Mouse (Mus musculus): ENCODE results near the gene Rprd1b. TPM values are rescaled to one million over a fixed set of nuclear protein-coding genes. Genes with fewer than 3 reads are reported as not detected.
"Not testable (repeated sequence)": the region's sequence is repeated elsewhere in the genome, so short reads cannot be mapped to it uniquely, and the experiment has no call there.

Gene Rprd1b
- total RNA-seq, 2 experiments from 2014 or later = 28.6 to 35.3 TPM

DNA sequence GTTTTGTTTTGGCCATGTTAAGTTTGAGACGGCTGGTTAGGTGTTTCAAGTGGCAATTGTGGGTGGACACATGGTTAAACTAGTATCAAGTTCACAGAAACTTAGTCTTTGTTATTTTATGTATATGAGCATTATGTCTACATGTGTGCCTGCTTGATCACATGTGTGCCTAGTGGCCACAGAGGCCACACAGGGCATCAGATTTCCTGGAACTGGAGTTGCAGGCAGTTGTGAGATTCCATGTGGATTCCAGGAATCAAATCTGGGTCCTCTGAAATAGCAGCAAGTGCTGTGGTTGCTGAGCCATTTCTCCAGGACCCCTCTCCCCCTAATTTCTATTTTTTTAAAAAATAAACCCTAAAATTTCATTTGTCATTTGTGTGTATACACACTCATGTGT is 11.4 kb downstream of the Rprd1b start:
- no peak for DNase-seq (ENCODE audit: low spot score in 2 of 2)

DNA sequence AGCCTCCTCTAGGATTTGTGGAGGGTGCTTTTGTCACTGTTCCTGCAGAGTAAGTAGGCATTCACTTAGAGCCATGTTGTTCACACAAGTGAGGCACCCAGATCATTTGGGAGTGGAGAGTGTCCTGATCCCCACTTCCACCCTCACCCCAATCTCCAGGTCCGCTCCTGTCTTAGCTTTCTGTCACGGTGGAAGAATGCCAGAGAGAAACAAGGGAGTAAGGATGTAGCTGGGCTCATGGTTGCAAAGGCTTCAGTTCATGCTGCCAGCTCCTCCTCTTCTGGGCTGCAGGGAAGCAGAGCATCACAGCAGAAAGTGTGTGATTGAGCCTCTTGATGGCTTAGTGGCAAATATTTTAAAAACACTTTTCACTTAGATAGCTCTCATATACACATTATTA is 12.1 kb downstream of the Rprd1b start:
- DNase-seq (ENCODE audit: low spot score in 2 of 2) = no peak

DNA sequence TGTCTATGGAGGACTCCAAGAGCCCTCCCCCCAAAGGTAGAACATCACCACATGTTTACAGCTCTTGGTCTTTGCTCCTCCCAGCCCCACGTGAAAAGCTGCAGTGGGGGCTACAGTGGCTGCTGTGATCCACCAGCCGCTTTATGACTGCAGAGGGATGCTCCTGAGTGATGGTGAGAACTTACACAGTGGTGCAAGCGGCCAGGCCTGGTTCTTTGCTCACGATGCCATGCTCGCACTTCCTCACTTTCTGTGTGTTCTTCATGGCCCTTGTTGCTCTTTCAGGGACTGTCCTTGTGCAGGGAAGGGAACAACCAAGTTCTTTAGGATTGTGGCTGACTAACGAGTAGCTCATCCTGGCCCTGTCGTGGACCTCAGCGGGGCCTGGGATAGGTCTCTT is 15.2 kb downstream of the Rprd1b start:
- DNase-seq (ENCODE audit: low spot score in 2 of 2) = no peak

DNA sequence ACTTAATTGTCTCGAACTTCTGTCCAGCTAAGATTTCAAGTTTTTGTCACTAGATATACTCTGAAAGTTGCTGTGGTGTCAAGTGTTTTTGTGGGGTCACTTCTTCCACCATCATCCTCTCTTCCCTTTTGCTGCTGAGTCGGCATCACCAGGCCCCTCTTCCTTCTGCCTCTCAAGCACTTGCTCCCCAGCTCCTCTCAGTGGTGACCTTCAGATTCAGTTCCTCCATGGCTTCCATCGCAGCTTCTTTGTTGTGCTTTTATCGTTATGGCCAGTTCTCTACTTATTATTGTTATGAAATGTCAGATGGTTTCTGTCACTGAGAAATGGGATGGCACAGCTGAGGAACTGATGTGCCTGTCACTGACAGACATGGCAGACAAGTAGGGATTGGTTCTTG is 17.9 kb downstream of the Rprd1b start:
- DNase-seq (ENCODE audit: low spot score in 2 of 2) = no peak

DNA sequence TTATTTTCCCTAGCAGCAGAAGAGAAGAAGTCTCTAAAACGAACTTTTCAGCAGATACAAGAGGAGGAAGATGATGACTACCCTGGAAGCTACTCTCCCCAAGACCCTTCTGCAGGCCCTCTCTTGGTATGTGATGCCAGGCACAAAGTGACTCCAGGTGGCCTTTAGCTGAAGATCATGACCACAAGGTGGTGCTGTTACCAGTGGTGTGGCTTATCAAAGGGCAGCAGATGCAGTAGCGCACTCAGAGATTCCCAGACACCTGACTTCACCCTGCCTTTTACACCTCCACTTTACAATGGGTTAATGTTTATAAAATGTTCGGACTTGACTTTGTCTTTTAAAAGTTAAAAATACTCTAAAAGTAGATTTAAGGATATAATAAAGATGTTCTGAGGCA is 19.6 kb downstream of the Rprd1b start:
- peak; percentile 30 to 40 for DNase-seq (ENCODE audit: low spot score in 2 of 2)

DNA sequence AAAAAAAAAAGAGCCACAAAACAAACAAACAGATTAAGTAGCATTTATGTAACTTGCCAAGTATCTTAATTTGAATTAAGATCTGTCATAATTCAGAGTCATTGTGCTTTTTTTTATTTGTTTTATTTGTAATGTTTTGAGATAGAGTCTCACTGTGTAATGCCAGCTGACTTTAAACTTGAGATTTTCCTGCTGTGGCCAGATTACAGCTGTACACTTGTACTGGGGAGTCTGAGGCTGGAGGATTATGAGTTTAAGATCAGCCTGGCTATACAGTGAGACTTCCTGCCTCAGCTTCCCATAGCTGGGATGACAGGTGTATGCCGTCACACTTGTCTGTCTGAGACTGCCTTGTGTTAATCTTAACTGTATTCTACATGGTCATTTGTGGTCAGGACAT is 20.4 kb downstream of the Rprd1b start:
- no peak for DNase-seq (ENCODE audit: low spot score in 2 of 2)

DNA sequence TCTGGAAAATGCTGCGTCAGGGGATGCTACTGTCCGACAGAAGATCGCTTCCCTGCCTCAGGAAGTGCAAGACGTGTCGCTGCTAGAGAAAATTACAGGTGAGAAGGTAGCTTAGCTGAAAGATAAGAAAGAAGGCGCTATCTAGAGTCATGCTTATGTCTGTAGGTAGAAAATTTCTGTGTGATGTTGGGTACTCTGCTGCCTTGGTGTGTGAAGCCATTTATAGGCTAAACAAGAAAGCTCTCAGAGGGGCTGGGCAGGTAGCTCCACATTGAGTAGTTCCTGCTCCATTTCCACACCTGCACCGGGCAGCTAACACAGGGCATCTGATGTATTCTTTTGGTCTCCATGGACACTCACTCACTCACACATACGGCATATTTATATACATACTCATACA is 21.8 kb downstream of the Rprd1b start:
- no peak for DNase-seq (ENCODE audit: low spot score in 2 of 2)

DNA sequence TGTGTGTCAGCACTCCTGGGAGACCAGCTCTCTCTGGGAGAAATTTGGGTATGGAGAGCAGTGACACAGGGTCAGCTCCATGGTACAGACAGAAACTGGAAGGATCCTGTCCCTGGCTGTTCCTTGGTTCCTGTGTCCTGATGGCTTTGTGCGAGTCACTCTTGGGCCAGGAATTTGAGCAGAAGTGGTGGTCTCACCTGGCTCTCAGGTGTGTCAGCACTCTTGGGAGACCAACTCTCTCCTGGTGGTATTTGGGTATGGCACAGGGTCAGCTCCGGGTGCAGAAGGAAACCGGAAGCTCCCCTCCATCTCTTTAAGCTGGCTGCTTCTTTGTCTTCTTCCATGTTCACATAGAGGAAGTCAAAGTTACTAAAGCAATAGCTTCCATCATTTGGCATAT is 26.3 kb downstream of the Rprd1b start:
- no peak for DNase-seq (ENCODE audit: low spot score in 2 of 2)

DNA sequence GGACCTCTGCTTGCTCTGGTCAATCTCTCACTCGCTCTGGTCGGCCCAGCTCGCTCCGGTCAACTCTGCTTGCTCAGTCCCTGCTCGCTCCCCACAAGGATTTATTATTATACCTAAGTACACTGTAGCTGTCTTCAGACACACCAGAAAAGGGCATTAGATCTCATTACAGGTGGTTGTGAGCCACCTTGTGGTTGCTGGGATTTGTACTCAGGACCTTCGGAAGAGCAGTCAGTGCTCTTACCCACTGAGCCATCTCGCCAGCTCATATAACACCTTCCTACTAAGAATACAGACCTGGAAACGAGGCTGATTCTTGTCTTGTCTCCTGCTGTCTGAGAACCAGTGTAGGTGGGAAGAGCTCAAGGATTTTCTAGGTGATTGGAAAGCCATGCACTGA is 27.1 kb downstream of the Rprd1b start:
- DNase-seq (ENCODE audit: low spot score in 2 of 2) = not testable (repeated sequence)

DNA sequence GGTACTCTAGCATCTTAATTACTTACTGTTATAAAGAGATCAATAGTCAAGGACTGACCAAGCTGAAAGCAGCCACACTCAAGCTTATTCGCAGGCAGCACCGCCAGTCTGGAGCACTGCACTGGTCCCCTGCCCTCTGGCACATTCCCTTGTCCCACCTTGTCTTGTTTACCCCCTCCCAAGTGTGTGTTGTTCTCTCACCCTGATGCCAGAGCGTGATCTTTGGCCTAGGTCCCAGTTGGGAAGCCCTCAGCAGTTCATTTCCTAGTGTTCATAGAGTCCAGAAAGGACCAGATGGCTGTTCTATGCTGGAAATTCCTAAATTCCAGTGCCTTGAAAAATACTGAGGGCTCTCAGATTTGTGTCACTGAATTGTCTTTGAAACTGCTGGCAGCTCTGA is 28.7 kb downstream of the Rprd1b start:
- DNase-seq (ENCODE audit: low spot score in 2 of 2) = no peak

DNA sequence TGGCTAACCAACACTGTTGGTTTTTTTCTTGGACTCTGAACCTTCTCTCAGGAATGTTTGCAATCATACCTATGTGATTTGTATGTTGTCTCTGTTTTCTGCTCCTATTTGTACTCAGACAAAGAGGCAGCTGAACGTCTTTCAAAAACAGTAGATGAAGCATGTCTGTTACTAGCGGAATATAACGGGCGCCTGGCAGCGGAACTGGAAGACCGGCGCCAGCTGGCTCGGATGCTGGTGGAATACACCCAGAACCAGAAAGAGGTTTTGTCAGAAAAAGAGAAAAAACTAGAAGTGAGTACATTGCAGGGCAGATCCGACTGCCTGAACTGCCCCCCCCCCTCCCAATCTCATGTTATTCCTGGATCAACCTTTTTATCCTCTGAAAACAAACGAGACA is 30.2 kb downstream of the Rprd1b start:
- DNase-seq (ENCODE audit: low spot score in 2 of 2) = no peak

DNA sequence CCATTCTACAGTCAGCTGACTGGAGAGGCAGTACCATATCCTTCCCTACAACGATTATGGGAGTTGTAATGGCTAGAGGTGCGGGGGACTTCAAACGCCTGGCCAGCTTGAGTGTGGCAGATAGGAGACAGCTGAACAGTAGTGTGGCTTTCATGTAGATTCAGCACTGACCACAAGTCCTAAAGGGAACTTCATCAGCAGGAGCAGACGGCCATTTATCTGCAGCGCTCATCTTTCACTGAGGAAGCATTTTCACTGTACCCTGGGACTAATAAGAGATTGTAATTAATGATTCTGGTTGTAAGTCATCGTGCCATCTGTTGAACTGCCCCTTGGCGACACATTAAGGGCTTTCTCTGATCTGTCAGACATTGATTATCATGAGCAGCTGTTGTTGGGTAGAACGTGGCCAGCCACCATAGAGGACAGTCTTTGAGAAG is 31.4 kb downstream of the Rprd1b start:
- DNase-seq (ENCODE audit: low spot score in 2 of 2) = no peak

DNA sequence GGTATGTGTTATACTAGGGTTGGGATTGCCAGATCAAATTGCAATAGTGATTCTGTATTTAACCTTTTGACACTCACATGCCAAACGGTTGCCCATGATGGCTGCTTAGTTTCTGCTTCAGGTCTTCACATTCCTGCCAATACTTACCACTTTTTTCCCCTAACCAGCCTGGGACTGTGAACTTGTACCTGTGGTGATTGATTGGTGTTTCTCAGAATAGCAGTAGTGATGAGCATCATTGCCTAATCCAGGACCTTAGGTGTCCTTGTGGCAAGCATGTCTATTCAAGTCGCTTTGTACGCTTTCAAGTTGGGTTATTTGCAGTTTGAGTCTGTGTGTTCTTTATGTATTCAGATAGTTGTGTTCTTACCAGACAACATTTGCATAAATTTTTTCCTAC is 34.7 kb downstream of the Rprd1b start:
- no peak for DNase-seq (ENCODE audit: low spot score in 2 of 2)

DNA sequence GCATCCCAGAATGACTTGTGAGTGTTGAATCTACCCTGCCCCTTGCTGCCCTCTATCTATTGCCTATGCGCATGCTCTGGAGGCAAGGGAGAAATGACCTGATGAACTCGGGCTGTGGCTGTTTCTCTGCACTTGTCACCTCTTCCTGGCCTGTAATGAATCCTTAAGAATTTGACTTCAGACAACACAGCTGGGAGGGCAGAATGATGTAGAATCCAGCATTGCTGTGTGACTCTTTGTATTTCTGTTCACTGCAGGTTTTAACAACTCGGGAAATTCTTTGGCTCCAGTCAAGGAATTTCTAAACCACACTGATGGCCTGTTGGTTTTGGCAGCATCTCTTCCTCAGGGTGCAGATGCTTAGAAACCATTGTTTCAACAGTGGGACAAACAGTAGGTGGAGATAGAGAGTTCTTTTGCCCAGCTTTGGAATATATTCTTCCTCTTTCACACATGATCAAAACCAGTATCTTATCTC is 36.3 kb downstream of the Rprd1b start:
- no peak for DNase-seq (ENCODE audit: low spot score in 2 of 2)

DNA sequence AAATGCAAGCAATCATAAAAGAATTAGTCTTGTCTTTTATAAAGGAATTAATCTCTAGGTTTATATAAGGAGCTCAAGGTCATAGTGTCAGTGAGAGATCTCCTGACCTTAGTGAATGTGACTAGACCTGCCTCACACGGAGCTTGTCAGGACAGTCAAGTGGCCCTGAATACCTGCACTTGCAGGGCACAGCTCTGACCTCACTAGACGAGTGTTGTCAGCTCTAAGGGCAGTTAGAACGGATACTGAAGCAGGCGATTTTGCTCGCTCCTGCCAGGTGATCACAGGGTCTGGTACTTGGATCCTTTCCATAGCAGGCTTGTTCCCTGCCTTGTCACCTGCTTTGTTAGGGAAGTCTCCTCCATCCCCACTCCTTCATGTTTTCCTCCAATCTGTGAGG is 36.8 kb downstream of the Rprd1b start:
- no peak for DNase-seq (ENCODE audit: low spot score in 2 of 2)

DNA sequence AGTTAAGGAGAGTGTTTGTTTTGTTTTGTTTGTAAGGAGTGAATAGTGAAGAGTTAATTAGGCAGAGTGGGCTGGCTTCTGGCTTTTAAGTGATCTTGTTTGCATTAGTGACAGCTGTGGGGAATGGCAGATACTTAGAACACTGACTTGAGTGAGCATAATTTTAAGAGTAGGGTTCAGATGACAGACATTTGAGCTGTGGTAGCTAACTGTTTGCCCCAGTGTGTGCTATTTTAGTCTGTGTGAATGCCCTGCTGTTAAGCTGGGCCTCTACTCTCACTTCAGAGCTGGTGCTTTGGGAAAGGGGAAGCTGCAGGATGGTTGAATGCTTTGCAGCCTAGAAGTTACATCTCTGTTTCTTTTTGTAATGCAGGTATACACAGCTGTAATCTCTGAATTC is 38.2 kb downstream of the Rprd1b start:
- DNase-seq (ENCODE audit: low spot score in 2 of 2) = no peak

DNA sequence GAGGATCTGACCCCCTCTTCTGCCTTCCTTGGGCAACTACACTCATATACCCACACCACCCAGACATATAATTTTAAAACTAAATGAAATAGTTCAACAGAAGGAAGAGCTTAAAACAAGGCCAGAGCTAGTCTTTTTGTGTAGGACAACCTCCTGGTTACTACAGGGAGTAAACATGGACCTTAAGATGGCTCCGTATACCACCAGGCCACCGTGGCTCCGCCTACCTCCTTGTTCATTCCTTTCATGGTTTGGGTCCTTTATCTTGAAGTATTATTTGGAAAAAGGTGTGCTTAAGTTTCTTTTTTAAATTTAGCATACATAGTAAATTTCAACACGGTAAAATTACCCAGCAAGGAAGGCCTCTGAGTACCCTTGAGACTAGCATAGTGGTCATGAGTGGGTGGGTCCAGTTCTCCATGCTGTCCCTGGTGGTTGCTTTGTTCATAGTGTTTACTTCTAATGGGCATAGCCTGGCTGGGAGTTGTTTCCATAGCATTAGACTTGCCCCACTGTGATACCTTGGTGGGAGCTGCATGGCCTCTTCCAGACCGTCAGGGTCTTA is 39.0 kb downstream of the Rprd1b start:
- DNase-seq (ENCODE audit: low spot score in 2 of 2) = no peak

DNA sequence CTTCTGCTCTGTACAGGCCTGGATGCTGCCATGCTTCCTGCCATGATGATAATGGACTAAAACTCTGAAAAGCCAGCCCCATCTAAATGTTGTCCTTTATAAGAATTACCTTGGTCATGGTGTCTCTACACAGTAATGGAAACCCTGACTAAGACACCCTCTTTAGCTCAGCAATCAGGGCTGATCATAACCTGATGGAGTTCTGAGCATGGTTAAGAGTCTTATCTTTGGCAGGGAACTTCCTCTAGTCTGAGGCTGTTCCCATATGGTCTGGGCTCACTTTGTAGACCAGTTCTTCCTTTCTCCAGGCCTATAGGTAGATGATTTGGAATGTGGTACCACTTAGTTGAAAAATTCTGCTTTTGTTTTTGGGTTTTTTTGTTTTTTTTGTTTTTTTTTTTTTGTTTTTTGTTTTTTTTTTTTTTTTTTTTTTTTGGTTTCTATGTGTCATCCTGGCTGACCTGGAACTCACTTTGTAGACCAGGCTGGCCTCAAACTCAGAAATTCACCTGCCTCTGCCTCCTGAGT is 40.2 kb downstream of the Rprd1b start:
- no peak for DNase-seq (ENCODE audit: low spot score in 2 of 2)

DNA sequence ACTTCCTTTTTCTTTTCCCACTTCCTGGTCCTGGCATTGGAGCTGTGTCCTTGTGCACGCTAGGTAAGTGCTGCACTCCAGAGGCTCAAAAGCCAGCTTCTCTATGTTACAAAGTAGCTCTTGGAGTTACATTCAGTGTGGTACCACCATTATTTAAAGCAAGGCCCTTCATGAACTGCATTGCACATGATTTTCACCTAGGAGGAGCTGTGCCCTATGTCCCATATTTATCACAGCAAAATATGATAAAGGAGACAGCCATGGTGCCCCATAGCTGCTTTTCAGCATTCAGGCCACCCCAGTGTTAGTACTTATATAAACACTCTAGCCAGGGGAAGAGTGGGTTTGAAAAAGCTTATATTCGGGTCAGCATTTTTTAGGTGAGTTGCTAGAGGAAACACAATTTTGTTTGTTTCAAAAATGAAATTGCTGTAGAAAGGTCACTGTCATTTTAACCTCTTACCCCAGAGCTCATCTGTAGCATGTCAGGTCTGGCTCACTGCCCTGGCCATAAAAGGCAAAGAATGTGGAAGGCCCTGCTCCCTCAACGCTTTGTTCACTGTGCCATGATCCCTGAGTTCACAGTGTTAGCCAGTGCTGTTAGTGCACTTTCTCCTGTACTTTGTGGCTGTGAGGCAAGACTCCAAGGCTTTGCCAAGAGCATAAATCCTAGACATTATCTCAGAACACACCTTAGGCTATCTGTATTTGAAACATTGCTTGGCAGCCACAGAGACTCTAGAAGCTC is 42.8 kb downstream of the Rprd1b start:
- DNase-seq (ENCODE audit: low spot score in 2 of 2) = no peak

DNA sequence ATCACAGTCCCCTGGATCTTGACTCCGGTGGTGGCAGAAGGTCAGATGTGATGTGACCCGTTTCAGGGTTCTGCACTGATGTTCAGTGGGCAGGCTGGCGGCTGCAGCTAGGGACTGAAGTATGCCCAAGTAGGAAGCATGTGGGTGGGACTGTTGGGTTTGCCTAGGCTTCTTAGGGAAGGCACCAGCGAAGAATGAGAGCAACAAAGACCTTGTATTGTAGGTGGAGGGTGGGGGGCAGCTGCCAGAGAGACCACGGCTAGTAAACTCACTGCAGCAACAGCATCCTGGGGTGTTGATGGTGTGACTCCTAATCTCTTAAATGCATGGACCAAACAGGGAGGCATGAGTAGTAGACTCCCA is 43.3 kb downstream of the Rprd1b start:
- DNase-seq (ENCODE audit: low spot score in 2 of 2) = no peak

DNA sequence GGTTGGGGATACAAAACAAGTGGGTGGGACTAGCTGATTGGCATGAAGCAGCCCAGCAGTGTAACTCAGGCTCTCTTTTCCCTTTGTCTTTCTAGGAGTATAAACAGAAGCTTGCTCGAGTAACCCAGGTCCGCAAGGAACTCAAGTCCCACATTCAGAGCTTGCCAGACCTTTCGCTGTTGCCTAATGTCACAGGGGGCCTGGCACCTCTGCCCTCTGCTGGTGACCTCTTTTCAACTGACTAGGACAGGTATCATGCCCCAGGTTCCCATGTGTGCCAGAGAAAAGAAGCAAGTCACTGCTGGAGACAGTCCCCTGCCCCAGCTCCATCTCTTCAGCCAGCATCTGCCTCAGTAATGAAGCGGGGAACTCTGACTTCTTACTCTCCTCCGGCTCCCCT is 46.5 kb downstream of the Rprd1b start:
- DNase-seq (ENCODE audit: low spot score in 2 of 2) = no peak

DNA sequence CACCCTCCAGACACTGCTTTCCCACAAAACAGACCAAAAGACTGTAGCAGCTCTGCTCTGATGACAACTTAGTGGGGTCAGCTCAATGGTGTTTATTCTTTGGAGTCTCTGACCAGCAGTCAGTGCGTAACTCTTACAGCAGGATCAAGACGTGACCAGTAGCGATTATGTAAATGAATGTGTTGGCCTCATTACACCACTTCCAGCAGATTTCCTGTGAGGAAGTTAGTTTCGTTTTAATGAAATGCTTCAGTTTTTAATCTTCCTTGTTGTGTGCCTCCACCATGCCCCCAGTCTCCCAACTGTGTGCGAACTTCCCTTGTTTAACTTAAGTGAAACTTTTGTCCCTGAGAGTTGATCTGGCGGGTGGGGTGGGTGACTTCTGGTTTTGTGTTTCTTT is 48.4 kb downstream of the Rprd1b start:
- DNase-seq (ENCODE audit: low spot score in 2 of 2) = no peak

DNA sequence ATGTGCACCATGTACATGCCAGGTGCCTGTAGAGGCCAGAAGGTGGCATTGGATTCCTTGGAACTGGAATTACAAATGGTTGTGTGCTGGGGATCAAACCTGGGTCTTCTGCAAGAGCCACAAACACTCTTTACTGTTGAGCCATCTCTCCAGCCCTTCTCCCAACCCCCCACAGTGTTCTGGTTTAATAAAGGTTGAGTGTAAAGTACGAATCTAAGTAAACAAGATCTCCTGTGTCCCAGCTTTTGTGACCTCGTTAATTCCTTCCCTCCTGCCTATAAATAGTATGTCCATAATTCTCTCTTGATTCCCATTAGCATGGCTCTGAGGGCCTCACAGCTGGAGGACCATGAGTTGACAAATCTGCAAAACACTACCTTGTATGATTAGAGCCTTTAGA is 49.7 kb downstream of the Rprd1b start:
- DNase-seq (ENCODE audit: low spot score in 2 of 2) = no peak

All from adrenal gland, adult 18-20 months (tissue).